Mouse (Mus musculus) cortical plate, adult 2 months (tissue): ENCODE results near the gene Lef1. TPM values are rescaled to one million over a fixed set of nuclear protein-coding genes. Genes with fewer than 3 reads are reported as not detected.

Experiments used
- H3K27ac ChIP-seq: fragments of 200-500 bp; 2 replicates; pipeline ENCODE4 v1.5.1; 2012; ENCODE audit warnings: low read length, control low read depth, inconsistent platforms; ENCODE audit not compliant: insufficient read depth
- H3K4me1 ChIP-seq: fragments of 200-500 bp; 2 replicates; pipeline ENCODE4 v1.6.1; 2011; ENCODE audit warnings: low read length; ENCODE audit not compliant: control insufficient read depth, insufficient read depth
- H3K4me3 ChIP-seq: fragments of 200-500 bp; 2 replicates; pipeline ENCODE4 v1.5.1; 2011; ENCODE audit warnings: mild to moderate bottlenecking, low read length, control low read depth; ENCODE audit not compliant: insufficient read depth
- CTCF ChIP-seq: fragments of 200-500 bp; IDR thresholded peaks from 2 replicates; pipeline ENCODE4 v1.5.1; 2011; ENCODE audit warnings: mild to moderate bottlenecking, control low read depth, low read length; ENCODE audit not compliant: insufficient read depth; ENCODE audit errors: extremely low read depth
- POLR2A ChIP-seq: fragments of 200-500 bp; IDR thresholded peaks from 2 replicates; pipeline ENCODE4 v1.6.1; 2011; ENCODE audit warnings: mild to moderate bottlenecking, low read length, control low read depth; ENCODE audit not compliant: insufficient read depth; ENCODE audit errors: extremely low read depth
- polyA plus RNA-seq: library from polyadenylated mRNA; depleted of rRNA; stranded (reverse); fragments of >200 nt; gene quantifications from 2 replicates; pipeline ENCODE4 v1.2.3, GENCODE M21; 2012

Lef1 gene
- polyA plus RNA-seq, 1 experiment: 10.1 TPM

DNA sequence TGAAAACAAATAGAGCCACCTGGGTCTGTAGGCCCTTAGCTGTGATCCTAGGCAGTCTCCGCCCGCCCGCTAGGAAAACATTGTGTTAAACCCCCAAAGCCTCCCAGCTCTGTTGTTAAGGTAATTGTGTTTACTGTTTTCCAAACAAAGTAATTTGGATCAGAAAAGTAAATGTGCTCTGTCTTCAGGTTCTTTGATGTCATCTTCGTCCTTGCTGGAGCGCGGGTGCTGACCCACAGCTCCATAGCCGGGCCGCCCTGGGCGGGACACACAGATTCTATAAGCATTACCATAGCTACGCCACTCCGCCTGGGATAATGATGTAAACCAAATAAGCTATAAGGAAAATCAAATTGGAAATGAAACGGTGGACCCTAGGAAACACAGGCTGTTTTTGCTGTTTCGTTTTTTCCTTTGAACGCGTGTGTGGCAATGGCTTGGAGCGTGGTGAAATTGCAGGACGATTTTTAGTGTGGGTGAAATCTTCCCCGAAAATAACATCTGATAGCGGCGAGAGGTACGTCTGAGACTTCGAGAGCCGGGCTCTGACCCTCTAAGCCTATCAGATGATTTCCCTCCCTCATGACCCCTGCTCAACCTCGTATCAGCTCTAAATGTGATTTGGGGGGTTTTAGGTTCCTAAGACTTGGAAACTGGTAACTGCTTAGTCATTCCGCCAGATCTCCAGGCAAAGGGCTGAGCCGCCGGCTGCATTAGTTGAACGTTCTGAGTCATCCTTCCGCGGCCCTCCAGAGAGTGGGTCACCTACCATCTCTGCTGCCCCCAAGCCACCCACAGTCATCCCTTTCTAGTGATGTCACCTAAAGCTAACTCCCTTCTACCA, 25.3 kb upstream of the Lef1 start:
- TF ChIP-seq POLR2A: no peak
- no peak for TF ChIP-seq CTCF
- H3K27ac ChIP-seq: 0 out of 2 replicates have a peak overlapping the region, but pooled peaks have one; percentile 28
- no peaks in the 10 kb centered on the region for H3K4me1 ChIP-seq
- peak overlapping the region; percentile 38 for H3K4me3 ChIP-seq

DNA sequence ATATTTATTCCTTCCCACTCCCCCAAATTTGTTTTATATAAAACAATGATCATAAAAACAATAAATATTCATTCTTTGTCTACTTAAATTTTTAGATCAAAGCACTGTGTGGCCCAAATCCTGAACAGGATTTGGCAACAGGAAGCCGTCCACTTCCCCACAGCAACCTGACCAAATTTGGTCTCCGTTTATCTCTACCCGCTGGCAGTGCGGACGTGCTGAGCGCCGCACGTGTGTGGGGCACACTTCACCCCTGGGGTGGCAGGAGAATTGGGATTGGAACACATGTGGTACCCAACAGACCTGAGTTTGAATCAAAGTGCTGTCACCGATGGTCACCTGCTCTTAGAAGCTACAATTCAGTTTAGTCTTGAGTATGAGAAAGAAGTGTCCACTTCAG, 24.3 kb upstream of the Lef1 start:
- Histone ChIP-seq H3K4me1 (no peaks in the 10 kb centered on the region), H3K27ac (peak overlapping the region; percentile 35), H3K4me3 (no peak overlapping the region)
- TF ChIP-seq POLR2A (no peak), CTCF (no peak)

DNA sequence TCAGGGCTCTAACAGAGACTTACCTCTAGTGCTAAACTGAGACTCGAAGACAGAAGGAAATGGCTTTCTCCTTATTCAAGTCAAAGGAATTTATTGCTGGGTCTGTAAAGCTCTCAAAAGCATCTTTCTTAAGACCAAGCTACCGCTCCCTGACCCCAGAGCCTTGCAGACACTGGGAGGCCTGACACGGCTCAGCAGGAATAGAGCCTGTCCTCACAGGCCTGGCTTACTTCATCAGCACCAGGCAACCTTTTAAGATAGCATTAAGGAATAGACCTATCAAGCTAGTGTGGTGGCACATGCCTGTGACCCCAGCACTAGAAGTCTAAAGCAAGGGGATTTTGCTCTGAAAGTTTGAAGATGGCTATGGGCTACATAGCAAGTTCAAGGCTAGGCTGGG, 20.6 kb upstream of the Lef1 start:
- Histone ChIP-seq H3K4me3 (no peak overlapping the region), H3K4me1 (no peaks in the 10 kb centered on the region), H3K27ac (no peak overlapping the region)
- TF ChIP-seq POLR2A (no peak), CTCF (no peak)

DNA sequence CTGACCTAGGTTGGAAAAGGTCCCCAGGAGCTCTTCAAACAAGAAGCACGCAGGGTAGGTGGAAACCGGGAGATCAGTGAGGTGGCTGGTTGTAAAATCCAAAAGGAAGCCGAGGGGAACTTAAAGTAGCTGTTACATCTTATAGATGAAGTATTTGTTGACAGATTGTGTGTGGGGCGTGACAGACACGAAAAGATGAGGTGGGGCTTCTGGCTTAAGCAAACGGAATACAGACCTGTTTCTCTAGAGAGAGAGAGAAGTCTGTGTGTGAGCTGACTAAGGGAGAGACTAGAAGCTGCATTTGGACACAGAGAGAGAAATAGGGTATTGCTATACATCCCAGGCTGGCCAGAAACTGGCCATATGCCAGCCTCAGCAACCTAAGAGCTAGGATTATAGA, 18.2 kb upstream of the Lef1 start:
- no peaks in the 10 kb centered on the region for H3K4me1 ChIP-seq
- no peak overlapping the region for H3K4me3 ChIP-seq
- no peak overlapping the region for H3K27ac ChIP-seq
- TF ChIP-seq POLR2A (no peak), CTCF (no peak)

DNA sequence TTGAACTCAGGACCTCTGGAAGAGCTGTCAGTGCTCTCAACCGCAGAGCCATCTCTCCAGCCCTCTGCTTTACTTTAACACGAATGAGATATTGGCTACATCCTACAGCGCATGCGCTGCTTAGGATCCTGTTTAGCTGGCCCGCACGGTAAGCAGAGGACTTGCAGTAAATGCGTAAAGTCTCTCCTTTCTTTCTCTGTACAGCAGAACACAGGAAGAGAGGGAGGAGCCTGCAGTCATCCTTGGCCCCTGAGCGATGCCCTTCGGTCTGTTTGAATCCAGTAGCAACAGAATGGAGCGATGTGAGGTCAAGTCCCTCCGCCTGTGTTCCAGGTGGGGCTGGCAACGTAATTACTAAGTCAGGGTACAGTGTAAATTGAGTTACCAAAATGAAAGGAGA, 16.5 kb upstream of the Lef1 start:
- TF ChIP-seq CTCF (no peak), POLR2A (no peak)
- H3K27ac ChIP-seq: no peak overlapping the region

DNA sequence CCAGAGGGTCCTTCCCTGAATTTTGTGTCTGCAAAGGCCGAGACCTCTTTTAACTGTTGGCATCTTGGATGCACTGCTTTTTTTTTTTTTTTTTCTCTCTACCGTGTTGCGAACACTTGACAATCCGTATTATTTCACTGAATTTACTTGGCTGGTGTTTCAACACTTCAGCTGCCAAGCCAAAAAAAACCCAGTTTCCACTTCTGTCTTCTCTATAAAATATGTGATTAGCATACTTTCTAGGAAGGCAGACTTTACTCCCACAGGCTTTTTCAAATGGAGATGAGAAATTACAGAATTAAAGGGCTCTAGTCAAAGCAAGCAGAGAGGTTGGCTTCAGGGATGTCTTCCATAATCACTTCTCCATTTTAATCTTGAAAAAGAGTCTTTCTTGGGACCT, 14.2 kb upstream of the Lef1 start:
- Histone ChIP-seq H3K27ac (no peak overlapping the region), H3K4me3 (no peak overlapping the region), H3K4me1 (no peaks in the 10 kb centered on the region)
- TF ChIP-seq POLR2A: no peak
- no peak for TF ChIP-seq CTCF

More for the DNA sequence above, 16.5 kb upstream of the Lef1 start:
- no peak overlapping the region for H3K4me3 ChIP-seq
- no peaks in the 10 kb centered on the region for H3K4me1 ChIP-seq

DNA sequence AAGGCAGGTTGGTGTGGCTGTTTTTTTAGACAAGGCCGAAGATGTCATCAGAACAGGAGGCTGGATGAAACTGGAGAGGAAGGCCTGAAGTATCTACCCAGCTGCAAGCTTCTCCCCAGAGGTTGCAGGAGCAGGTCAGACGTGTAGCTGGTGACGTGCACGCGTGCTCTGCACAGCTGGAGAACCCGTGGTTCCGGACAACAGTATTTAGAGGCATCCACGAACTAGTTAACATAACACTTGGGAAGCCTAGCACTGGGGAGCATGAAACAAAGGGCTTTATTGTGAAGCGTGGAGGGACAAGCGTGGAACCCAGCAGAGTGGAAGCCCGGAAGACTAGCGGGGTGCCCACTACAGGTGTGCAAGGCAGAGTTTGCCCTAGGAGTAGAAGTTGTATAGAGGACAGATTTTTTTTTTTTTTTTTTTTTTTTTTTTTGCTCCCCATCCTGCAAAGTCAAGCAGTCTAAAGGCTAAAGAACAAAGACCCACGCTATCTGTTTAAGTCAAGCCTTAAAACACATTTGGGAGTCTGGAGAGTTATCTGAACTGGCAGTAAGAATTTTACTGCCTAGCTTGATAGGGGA, 8.0 kb upstream of the Lef1 start:
- Histone ChIP-seq H3K4me1 (no peaks in the 10 kb centered on the region), H3K27ac (no peak overlapping the region), H3K4me3 (no peak overlapping the region)
- TF ChIP-seq POLR2A (no peak), CTCF (no peak)

DNA sequence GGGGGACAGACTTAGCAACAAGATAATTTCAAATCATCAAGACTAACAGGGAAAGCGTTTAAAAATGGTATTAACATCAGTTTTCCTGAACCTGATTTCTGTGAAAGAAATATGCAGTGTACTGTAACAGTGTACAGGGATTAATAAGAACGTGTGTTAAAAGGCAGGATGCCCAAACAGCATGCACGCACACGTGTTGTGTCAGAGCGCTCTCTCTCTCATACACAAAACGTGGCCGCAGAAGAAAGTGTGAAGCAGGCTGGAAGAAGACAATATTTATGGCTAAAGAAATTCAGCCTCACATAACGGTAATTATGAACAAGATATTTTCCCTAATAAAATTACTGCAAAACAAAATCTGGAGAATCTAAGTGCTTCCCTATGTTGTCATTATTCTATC, 4.9 kb upstream of the Lef1 start:
- Histone ChIP-seq H3K27ac (no peak overlapping the region), H3K4me3 (no peak overlapping the region)

DNA sequence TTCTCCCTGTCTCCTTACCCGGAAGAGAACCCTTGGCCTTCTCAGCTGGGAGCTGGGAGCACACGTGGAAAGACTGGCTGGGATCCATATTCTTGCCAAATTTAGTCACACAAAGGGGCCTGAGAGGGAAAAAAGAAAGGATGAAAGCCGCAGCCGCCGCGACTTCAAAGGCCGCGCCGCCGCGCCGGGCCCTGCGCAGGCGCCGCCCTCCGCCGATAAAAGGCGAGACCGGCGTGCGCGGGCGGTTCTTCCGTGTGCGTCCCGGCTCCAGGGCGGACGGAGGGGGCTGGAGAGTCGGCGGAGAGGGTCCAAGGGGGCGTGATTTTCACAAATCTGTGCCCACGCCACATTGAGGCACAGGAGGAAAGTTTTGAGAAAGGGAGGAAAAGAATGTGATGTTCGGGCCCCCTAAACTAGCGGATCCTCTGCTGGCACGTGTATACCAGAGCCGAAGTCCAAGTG, 4.3 kb upstream of the Lef1 start:
- 0 out of 2 replicates have a peak, but pooled peaks have one; percentile 40 for TF ChIP-seq POLR2A
- no peak for TF ChIP-seq CTCF
- Histone ChIP-seq H3K4me3 (peak overlapping the region; percentile 8; the same call in 1 of the 2 replicates), H3K4me1 (no peaks in the 10 kb centered on the region), H3K27ac (peak overlapping the region; percentile 81; the same call in 1 of the 2 replicates)

More for the DNA sequence above, 4.9 kb upstream of the Lef1 start:
- TF ChIP-seq CTCF (no peak), POLR2A (no peak)
- H3K4me1 ChIP-seq: no peaks in the 10 kb centered on the region
